Mouse (Mus musculus): Measurements from ENCODE around the gene Sept8.

DNA sequence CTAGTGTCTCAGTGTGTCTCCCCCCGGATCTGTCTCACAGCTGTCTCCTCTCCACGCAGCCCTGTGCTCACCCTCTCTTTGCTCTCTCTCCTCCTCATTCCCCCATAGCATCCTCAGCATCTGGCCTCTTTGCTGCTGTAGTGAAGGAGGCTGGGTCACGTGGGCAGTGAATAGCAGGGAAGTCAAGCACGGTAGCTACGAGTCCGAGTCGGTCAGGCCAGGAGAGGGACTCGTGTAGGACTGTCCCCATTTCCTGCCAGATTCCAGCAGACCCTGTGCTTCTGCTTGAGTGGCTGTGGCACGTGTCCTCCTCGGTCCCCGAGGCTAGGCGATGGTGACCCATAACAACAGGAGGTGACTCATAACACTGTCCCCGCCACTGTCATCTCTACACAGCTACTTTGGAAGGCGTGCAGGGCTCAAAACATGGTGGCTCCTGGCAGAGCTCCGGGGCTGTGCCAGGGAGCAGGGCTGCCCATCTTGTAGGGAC is 20.0 kb downstream of the Sept8 start:
- TF ChIP-seq POLR2A (IDR thresholded peaks at IDR 0.05; ENCODE audit: insufficient read depth, low read depth, low read length) (no peak), CTCF (IDR thresholded peaks at IDR 0.05) (no peak)
